Mouse (Mus musculus) embryonic facial prominence, embryonic 11.5 days (tissue): ENCODE results near the gene Adam19. TPM values are rescaled to one million over a fixed set of nuclear protein-coding genes. Genes with fewer than 3 reads are reported as not detected.
A peak's percentile ranks its signal among the peaks of the same experiment; 100 is the strongest.
"Not testable (repeated sequence)": the region's sequence is repeated elsewhere in the genome, so short reads cannot be mapped to it uniquely, and the experiment has no call there.

ENCODE experiments used
- ATAC-seq: fragments of 200-750 bp; cut with Nextera tagmentation; replicated peaks from 2 replicates; pipeline ENCODE4 v1.8.0; 2017; ENCODE audit warnings: low read depth; ENCODE audit not compliant: insufficient number of reproducible peaks, low FRiP score, low TSS enrichment
- DNase-seq: peaks from one replicate; pipeline ENCODE4 v3.0.0-alpha.2; 2015; ENCODE audit warnings: low spot score
- H3K27ac ChIP-seq: fragments of 300-500 bp; sonication (generic); replicated peaks from 2 replicates; pipeline ENCODE4 v1.5.1; 2014; ENCODE audit warnings: mild to moderate bottlenecking, low read depth, low read length, control low read depth
- H3K27me3 ChIP-seq: fragments of 300-500 bp; sonication (generic); 2 replicates; pipeline ENCODE4 v1.6.1; 2014; ENCODE audit warnings: mild to moderate bottlenecking, low read length, moderate library complexity, mixed read lengths; ENCODE audit not compliant: control insufficient read depth, insufficient read depth
- H3K36me3 ChIP-seq: fragments of 300-500 bp; sonication (generic); replicated peaks from 2 replicates; pipeline ENCODE4 v1.6.1; 2014; ENCODE audit warnings: low read depth, mild to moderate bottlenecking, low read length, moderate library complexity, mixed read lengths; ENCODE audit not compliant: control insufficient read depth, insufficient read depth
- H3K4me1 ChIP-seq: fragments of 300-500 bp; sonication (generic); 2 replicates; pipeline ENCODE4 v1.6.1; 2014; ENCODE audit warnings: low read length, mixed read lengths; ENCODE audit not compliant: control insufficient read depth, insufficient read depth
- H3K4me2 ChIP-seq: fragments of 300-500 bp; sonication (generic); 2 replicates; pipeline ENCODE4 v1.6.1; 2014; ENCODE audit warnings: low read depth, mild to moderate bottlenecking, control low read depth, low read length, moderate library complexity
- H3K4me3 ChIP-seq: fragments of 300-500 bp; sonication (generic); 2 replicates; pipeline ENCODE4 v1.5.1; 2014; ENCODE audit warnings: low read depth, low read length, control low read depth
- H3K9ac ChIP-seq: fragments of 300-500 bp; sonication (generic); replicated peaks from 2 replicates; pipeline ENCODE4 v1.6.1; 2014; ENCODE audit warnings: mild to moderate bottlenecking, control low read depth, low read length
- H3K9me3 ChIP-seq: fragments of 300-500 bp; sonication (generic); replicated peaks from 2 replicates; pipeline ENCODE4 v1.6.1; 2016; ENCODE audit warnings: mild to moderate bottlenecking, low read length, inconsistent platforms, mixed read lengths; ENCODE audit not compliant: control insufficient read depth
- WGBS: fragments of 180-500 bp; shearing (Covaris S2); extraction: QIAGEN DNeasy Blood & Tissue Kit; methylation state at CpG from one replicate; pipeline ENCODE4 v1.1.7; 2014; 5-methylcytosine and 5-hydroxymethylcytosine counted together
- polyA plus RNA-seq: library from polyadenylated mRNA; unstranded; fragments of >200 nt; fragmentation: Nextera tagmentation; extraction: Ambion mirVana; gene quantifications from 2 replicates; pipeline ENCODE4 v1.2.1, GENCODE M21; 2014

Gene Adam19
- polyA plus RNA-seq, 1 experiment from 2014 or later, result 9.4 TPM

GRCm38 (mm10) chr11:46172128-46172527 lies 116.3 kb downstream of the Adam19 start:
- H3K27ac ChIP-seq, result no peak overlapping the region
- H3K27me3 ChIP-seq, result no peaks in the 10 kb centered on the region
- no peak overlapping the region for H3K9ac ChIP-seq
- H3K4me3 ChIP-seq, result no peak overlapping the region
- no peak overlapping the region for H3K4me2 ChIP-seq
- WGBS, result 90% methylated on average over 9 of the region's 9 CpGs
- no peaks in the 10 kb centered on the region for H3K4me1 ChIP-seq
- no peak for ATAC-seq
- H3K36me3 ChIP-seq, result no peaks in the 10 kb centered on the region
- no peak for DNase-seq
- H3K9me3 ChIP-seq, result no peaks in the 10 kb centered on the region

- WGBS, result 94% methylated on average over 6 of the region's 6 CpGs
- no peak overlapping the region for H3K4me2 ChIP-seq
- H3K27ac ChIP-seq, result no peak overlapping the region
- no peaks in the 10 kb centered on the region for H3K27me3 ChIP-seq
- H3K4me3 ChIP-seq, result no peak overlapping the region
- no peak overlapping the region for H3K9ac ChIP-seq
- no peaks in the 10 kb centered on the region for H3K36me3 ChIP-seq
- H3K9me3 ChIP-seq, result no peaks in the 10 kb centered on the region
- DNase-seq (no peak), ATAC-seq (no peak)
- no peaks in the 10 kb centered on the region for H3K4me1 ChIP-seq
Measured at GRCm38 (mm10) chr11:46176155-46176554, 120.4 kb downstream of the Adam19 start.

GRCm38 (mm10) chr11:46177246-46178043 lies 121.7 kb downstream of the Adam19 start:
- H3K27me3 ChIP-seq, result no peaks in the 10 kb centered on the region
- H3K4me2 ChIP-seq, result no peak overlapping the region
- no peak for ATAC-seq
- 77% methylated on average over 10 of the region's 10 CpGs for WGBS
- H3K9ac ChIP-seq, result no peak overlapping the region
- no peak overlapping the region for H3K4me3 ChIP-seq
- no peaks in the 10 kb centered on the region for H3K4me1 ChIP-seq
- no peaks in the 10 kb centered on the region for H3K36me3 ChIP-seq
- DNase-seq, result no peak
- H3K27ac ChIP-seq, result no peak overlapping the region
- H3K9me3 ChIP-seq, result no peaks in the 10 kb centered on the region

- not testable (repeated sequence) for H3K27ac ChIP-seq, H3K4me1 ChIP-seq, H3K4me2 ChIP-seq, H3K27me3 ChIP-seq, H3K9ac ChIP-seq, H3K4me3 ChIP-seq, H3K9me3 ChIP-seq, ATAC-seq, H3K36me3 ChIP-seq, DNase-seq
- WGBS, result 88% methylated on average over 1 of the region's 1 CpGs
Measured at GRCm38 (mm10) chr11:46182031-46182430, 126.2 kb downstream of the Adam19 start.

- Histone ChIP-seq H3K36me3 (no peaks in the 10 kb centered on the region), H3K9ac (no peak overlapping the region), H3K27ac (no peak overlapping the region), H3K4me3 (no peak overlapping the region), H3K27me3 (no peaks in the 10 kb centered on the region), H3K9me3 (no peaks in the 10 kb centered on the region), H3K4me1 (no peaks in the 10 kb centered on the region; the same call in 1 of the 2 replicates), H3K4me2 (no peak overlapping the region)
- ATAC-seq, result no peak
- DNase-seq, result no peak
- 77% methylated on average over 3 of the region's 3 CpGs for WGBS
Measured at GRCm38 (mm10) chr11:46184946-46185345, 129.2 kb downstream of the Adam19 start.

- 20% methylated on average over 4 of the region's 4 CpGs for WGBS
- Histone ChIP-seq H3K36me3 (no peaks in the 10 kb centered on the region), H3K9me3 (no peaks in the 10 kb centered on the region), H3K4me1 (no peaks in the 10 kb centered on the region; the same call in 1 of the 2 replicates), H3K27me3 (no peaks in the 10 kb centered on the region), H3K9ac (no peak overlapping the region; the same call in 1 of the 2 replicates), H3K27ac (no peak overlapping the region), H3K4me2 (no peak overlapping the region), H3K4me3 (no peak overlapping the region)
- peak; percentile 71 for DNase-seq
- ATAC-seq, result 0 out of 2 replicates have a peak, but pooled peaks have one; percentile 39
Measured at GRCm38 (mm10) chr11:46185486-46185885, 129.7 kb downstream of the Adam19 start.

- Histone ChIP-seq H3K9me3 (no peaks in the 10 kb centered on the region), H3K36me3 (no peaks in the 10 kb centered on the region), H3K27me3 (no peaks in the 10 kb centered on the region), H3K9ac (no peak overlapping the region), H3K4me1 (no peaks in the 10 kb centered on the region; the same call in 1 of the 2 replicates), H3K4me2 (no peak overlapping the region), H3K27ac (no peak overlapping the region), H3K4me3 (no peak overlapping the region)
- DNase-seq (peak; percentile 59), ATAC-seq (no peak)
- 58% methylated on average over 2 of the region's 2 CpGs for WGBS
Measured at GRCm38 (mm10) chr11:46188283-46188682, 132.5 kb downstream of the Adam19 start.

- Histone ChIP-seq H3K27me3 (no peaks in the 10 kb centered on the region), H3K36me3 (no peaks in the 10 kb centered on the region), H3K4me2 (no peak overlapping the region), H3K9me3 (no peaks in the 10 kb centered on the region), H3K9ac (no peak overlapping the region), H3K4me1 (no peaks in the 10 kb centered on the region), H3K4me3 (no peak overlapping the region), H3K27ac (no peak overlapping the region)
- ATAC-seq (no peak), DNase-seq (no peak)
- WGBS, result 35% methylated on average over 4 of the region's 4 CpGs
Measured at GRCm38 (mm10) chr11:46194175-46194574, 138.4 kb downstream of the Adam19 start.
